Mouse (Mus musculus): ENCODE measurements at regions not wholly inside any gene's neighbourhood (a gene's known extent, or its start where the extent isn't known, plus 50 kb on each side); places are given as distances from the start of the nearest gene placed in this dataset.
A peak's percentile ranks its signal among the peaks of the same experiment; 100 is the strongest.

DNA sequence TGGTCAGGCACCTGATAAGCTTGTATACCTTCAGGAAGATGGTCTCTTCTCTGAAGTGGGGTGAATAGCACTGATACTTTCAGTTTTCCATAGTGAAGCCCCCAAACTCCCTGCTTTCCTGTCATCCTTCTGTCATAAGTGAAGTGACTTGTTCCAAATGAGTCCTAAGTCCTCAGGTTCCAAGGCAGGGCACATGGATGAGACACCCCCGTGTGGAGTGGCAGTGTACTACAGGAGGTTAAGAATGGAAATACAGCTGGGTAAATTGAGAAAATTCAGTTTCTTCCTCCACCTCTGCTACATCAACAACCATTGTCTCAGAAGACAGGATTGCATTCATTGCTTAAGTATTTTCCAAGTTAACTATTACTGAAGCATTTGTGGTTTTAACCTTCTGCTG, 155.7 kb downstream of the Gm7361 start:
- Histone ChIP-seq H3K4me2 (ENCODE audit: low read depth, low read length, poor library complexity, severe bottlenecking) (no peak overlapping the region), H3K4me1 (ENCODE audit: insufficient read depth, low read length) (no peaks in the 10 kb centered on the region), H3K9me3 (ENCODE audit: low read length) (no peaks in the 10 kb centered on the region), H3K27ac (ENCODE audit: low read depth, low read length) (no peak overlapping the region), H3K36me3 (ENCODE audit: insufficient read depth, low read length) (no peaks in the 10 kb centered on the region), H3K27me3 (ENCODE audit: insufficient read depth, low read length) (no peaks in the 10 kb centered on the region), H3K9ac (replicated peaks; ENCODE audit: low read length, poor library complexity, severe bottlenecking) (no peak overlapping the region), H3K4me3 (ENCODE audit: low read depth, low read length) (no peak overlapping the region)
- ATAC-seq (ENCODE audit: low FRiP score) (no peak), DNase-seq (ENCODE audit: low spot score) (no peak)
- peak; percentile 34; the same call in 1 of the 2 replicates for TF ChIP-seq CTCF (IDR thresholded peaks at IDR 0.05)
- WGBS, result 44% methylated on average over 1 of the region's 1 CpGs

DNA sequence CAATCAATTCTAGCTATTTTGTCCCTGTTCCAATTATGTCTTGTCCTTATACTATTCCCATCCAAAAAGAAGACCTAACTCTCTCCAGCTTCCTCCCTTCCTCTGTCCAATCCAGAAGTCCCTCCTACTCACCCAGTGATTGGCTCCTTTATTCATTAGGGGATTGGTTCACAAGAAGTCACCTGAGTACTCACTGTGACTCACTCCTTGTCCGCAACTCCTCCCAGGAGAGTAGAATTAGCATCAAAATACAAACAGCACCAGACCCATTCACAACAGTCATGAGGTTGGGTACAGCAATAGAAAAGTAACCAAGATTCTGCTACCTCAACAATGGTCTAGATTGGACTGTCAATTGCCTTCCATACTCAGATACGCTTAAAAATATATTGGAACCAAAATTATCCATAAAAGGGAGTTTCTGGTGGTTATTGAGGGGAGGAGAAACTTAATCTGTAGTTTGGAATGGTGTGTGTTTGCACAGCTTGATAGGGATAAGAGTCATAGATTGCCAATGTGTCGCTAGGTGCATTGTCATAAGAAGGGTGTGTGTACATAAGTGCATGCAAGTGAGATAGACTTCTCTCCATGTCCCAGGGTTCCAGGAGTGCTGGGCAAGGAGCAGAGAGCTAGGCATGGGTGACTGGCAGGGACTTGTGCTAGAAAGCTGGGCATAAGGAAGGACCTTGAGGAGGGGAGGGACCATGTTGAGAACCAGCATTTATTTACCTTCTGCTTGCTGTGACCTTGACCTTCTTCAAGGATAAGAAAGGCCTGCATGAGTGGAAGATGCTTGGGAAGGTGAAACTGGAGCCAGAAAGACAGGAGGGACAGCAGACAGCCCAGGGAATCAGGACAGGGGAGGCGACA, 187.1 kb downstream of the Gm7361 start:
- Histone ChIP-seq H3K27ac (ENCODE audit: low read depth, low read length) (no peak overlapping the region), H3K9ac (replicated peaks; ENCODE audit: low read length, poor library complexity, severe bottlenecking) (no peak overlapping the region), H3K27me3 (ENCODE audit: insufficient read depth, low read length) (no peaks in the 10 kb centered on the region), H3K36me3 (ENCODE audit: insufficient read depth, low read length) (no peaks in the 10 kb centered on the region), H3K4me2 (ENCODE audit: low read depth, low read length, poor library complexity, severe bottlenecking) (no peak overlapping the region), H3K4me3 (ENCODE audit: low read depth, low read length) (no peak overlapping the region), H3K4me1 (ENCODE audit: insufficient read depth, low read length) (no peaks in the 10 kb centered on the region), H3K9me3 (ENCODE audit: low read length) (no peaks in the 10 kb centered on the region)
- ATAC-seq (ENCODE audit: low FRiP score) (no peak), DNase-seq (ENCODE audit: low spot score) (no peak)
- no peak for TF ChIP-seq CTCF (IDR thresholded peaks at IDR 0.05)
- WGBS, result 88% methylated on average over 4 of the region's 4 CpGs

- no peaks in the 10 kb centered on the region for H3K27me3 ChIP-seq (ENCODE audit: insufficient read depth, low read length)
- H3K4me3 ChIP-seq (ENCODE audit: low read depth, low read length), result no peak overlapping the region
- WGBS, result 32% methylated on average over 1 of the region's 1 CpGs
- no peak for ATAC-seq (ENCODE audit: low FRiP score)
- H3K9ac ChIP-seq (replicated peaks; ENCODE audit: low read length, poor library complexity, severe bottlenecking), result no peak overlapping the region
- H3K9me3 ChIP-seq (ENCODE audit: low read length), result no peaks in the 10 kb centered on the region
- no peaks in the 10 kb centered on the region for H3K4me1 ChIP-seq (ENCODE audit: insufficient read depth, low read length)
- no peak for DNase-seq (ENCODE audit: low spot score)
- H3K4me2 ChIP-seq (ENCODE audit: low read depth, low read length, poor library complexity, severe bottlenecking), result no peak overlapping the region
- no peak overlapping the region for H3K27ac ChIP-seq (ENCODE audit: low read depth, low read length)
- TF ChIP-seq CTCF (IDR thresholded peaks at IDR 0.05), result no peak
- H3K36me3 ChIP-seq (ENCODE audit: insufficient read depth, low read length), result no peaks in the 10 kb centered on the region
Observed at GRCm38 (mm10) chr5:26451306-26451705, 193.8 kb downstream of the Gm7361 start.

- Histone ChIP-seq H3K36me3 (ENCODE audit: insufficient read depth, low read length) (no peaks in the 10 kb centered on the region), H3K27me3 (ENCODE audit: insufficient read depth, low read length) (no peaks in the 10 kb centered on the region), H3K9ac (replicated peaks; ENCODE audit: low read length, poor library complexity, severe bottlenecking) (no peak overlapping the region), H3K4me2 (ENCODE audit: low read depth, low read length, poor library complexity, severe bottlenecking) (no peak overlapping the region), H3K9me3 (ENCODE audit: low read length) (no peaks in the 10 kb centered on the region), H3K27ac (ENCODE audit: low read depth, low read length) (no peak overlapping the region), H3K4me3 (ENCODE audit: low read depth, low read length) (no peak overlapping the region), H3K4me1 (ENCODE audit: insufficient read depth, low read length) (no peaks in the 10 kb centered on the region)
- ATAC-seq (ENCODE audit: low FRiP score), result no peak
- TF ChIP-seq CTCF (IDR thresholded peaks at IDR 0.05), result no peak
- no peak for DNase-seq (ENCODE audit: low spot score)
- WGBS, result 85% methylated on average over 4 of the region's 4 CpGs
Observed at GRCm38 (mm10) chr5:26457627-26458026, 200.1 kb downstream of the Gm7361 start.

DNA sequence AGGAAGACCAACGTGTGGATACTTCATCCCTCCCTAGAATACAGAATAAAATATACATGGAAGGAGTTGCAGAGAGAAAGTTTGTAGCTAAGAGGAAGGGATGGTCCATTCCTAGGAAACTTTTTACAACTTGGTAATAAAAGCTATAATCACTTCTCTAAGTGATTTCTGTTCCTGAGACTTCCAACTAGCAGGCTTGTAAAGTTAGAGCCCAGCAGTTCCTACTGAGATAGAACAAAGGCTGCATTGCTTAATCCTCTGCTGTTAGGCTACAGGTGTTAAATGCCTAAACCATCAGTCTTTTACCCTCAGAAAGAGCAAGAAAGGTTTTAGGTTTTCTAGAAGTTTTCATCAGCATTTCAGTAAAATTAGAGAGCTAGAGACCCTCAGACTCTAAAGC, 209.2 kb downstream of the Gm7361 start:
- 80% methylated on average over 1 of the region's 1 CpGs for WGBS
- Histone ChIP-seq H3K27ac (ENCODE audit: low read depth, low read length) (no peak overlapping the region), H3K4me1 (ENCODE audit: insufficient read depth, low read length) (no peaks in the 10 kb centered on the region), H3K4me3 (ENCODE audit: low read depth, low read length) (no peak overlapping the region), H3K36me3 (ENCODE audit: insufficient read depth, low read length) (no peaks in the 10 kb centered on the region), H3K27me3 (ENCODE audit: insufficient read depth, low read length) (no peaks in the 10 kb centered on the region), H3K4me2 (ENCODE audit: low read depth, low read length, poor library complexity, severe bottlenecking) (no peak overlapping the region), H3K9me3 (ENCODE audit: low read length) (no peaks in the 10 kb centered on the region), H3K9ac (replicated peaks; ENCODE audit: low read length, poor library complexity, severe bottlenecking) (no peak overlapping the region)
- ATAC-seq (ENCODE audit: low FRiP score), result no peak
- TF ChIP-seq CTCF (IDR thresholded peaks at IDR 0.05), result no peak
- DNase-seq (ENCODE audit: low spot score), result no peak

GRCm38 (mm10) chr5:26485726-26486125, 228.2 kb downstream of the Gm7361 start:
- Histone ChIP-seq H3K4me3 (ENCODE audit: low read depth, low read length) (no peak overlapping the region), H3K9me3 (ENCODE audit: low read length) (no peaks in the 10 kb centered on the region), H3K27ac (ENCODE audit: low read depth, low read length) (no peak overlapping the region), H3K36me3 (ENCODE audit: insufficient read depth, low read length) (no peaks in the 10 kb centered on the region), H3K27me3 (ENCODE audit: insufficient read depth, low read length) (no peaks in the 10 kb centered on the region), H3K9ac (replicated peaks; ENCODE audit: low read length, poor library complexity, severe bottlenecking) (no peak overlapping the region), H3K4me2 (ENCODE audit: low read depth, low read length, poor library complexity, severe bottlenecking) (no peak overlapping the region), H3K4me1 (ENCODE audit: insufficient read depth, low read length) (no peaks in the 10 kb centered on the region)
- no peak for ATAC-seq (ENCODE audit: low FRiP score)
- 79% methylated on average over 2 of the region's 2 CpGs for WGBS
- TF ChIP-seq CTCF (IDR thresholded peaks at IDR 0.05), result no peak
- no peak for DNase-seq (ENCODE audit: low spot score)

Data from midbrain, postnatal 0 days (tissue).